Mouse (Mus musculus) hindbrain, embryonic 11.5 days (tissue): ENCODE measurements around the gene R3hdm2. TPM values are rescaled to one million over a fixed set of nuclear protein-coding genes. Genes with fewer than 3 reads are reported as not detected.

ENCODE experiments used
- ATAC-seq: fragments of 200-750 bp; cut with Nextera tagmentation; 2 replicates; pipeline ENCODE4 v1.8.0; 2017; ENCODE audit warnings: mild to moderate bottlenecking, moderate TSS enrichment, moderate library complexity; ENCODE audit not compliant: low FRiP score
- DNase-seq: peaks from one replicate; pipeline ENCODE4 v3.0.0-alpha.2; 2015; ENCODE audit warnings: low spot score
- H3K27ac ChIP-seq: fragments of 300-500 bp; sonication (generic); 2 replicates; pipeline ENCODE4 v1.5.1; 2014; ENCODE audit warnings: mild to moderate bottlenecking, low read depth, low read length
- H3K27me3 ChIP-seq: fragments of 300-500 bp; sonication (generic); 2 replicates; pipeline ENCODE4 v1.6.1; 2014; ENCODE audit warnings: mild to moderate bottlenecking, low read length, moderate library complexity, mixed read lengths; ENCODE audit not compliant: control insufficient read depth, insufficient read depth
- H3K36me3 ChIP-seq: fragments of 300-500 bp; sonication (generic); 2 replicates; pipeline ENCODE4 v1.6.1; 2014; ENCODE audit warnings: mild to moderate bottlenecking, low read length, moderate library complexity, mixed read lengths; ENCODE audit not compliant: control insufficient read depth, insufficient read depth
- H3K4me1 ChIP-seq: fragments of 300-500 bp; sonication (generic); replicated peaks from 2 replicates; pipeline ENCODE4 v1.6.1; 2014; ENCODE audit warnings: low read length, mixed read lengths; ENCODE audit not compliant: control insufficient read depth, insufficient read depth
- H3K4me2 ChIP-seq: fragments of 300-500 bp; sonication (generic); replicated peaks from 2 replicates; pipeline ENCODE4 v1.6.1; 2014; ENCODE audit warnings: mild to moderate bottlenecking, low read depth, low read length
- H3K4me3 ChIP-seq: fragments of 300-500 bp; sonication (generic); 2 replicates; pipeline ENCODE4 v1.5.1; 2014; ENCODE audit warnings: low read depth, low read length
- H3K9ac ChIP-seq: fragments of 300-500 bp; sonication (generic); 2 replicates; pipeline ENCODE4 v1.6.1; 2014; ENCODE audit warnings: low read depth, low read length
- H3K9me3 ChIP-seq: fragments of 300-500 bp; sonication (generic); 2 replicates; pipeline ENCODE4 v1.6.1; 2016; ENCODE audit warnings: low read length; ENCODE audit not compliant: control insufficient read depth
- WGBS: fragments of 180-500 bp; shearing (Covaris S2); extraction: QIAGEN DNeasy Blood & Tissue Kit; methylation state at CpG from one replicate; pipeline ENCODE4 v1.1.7; 2014; 5-methylcytosine and 5-hydroxymethylcytosine counted together
- polyA plus RNA-seq: library from polyadenylated mRNA; unstranded; fragments of >200 nt; fragmentation: Nextera tagmentation; extraction: Ambion mirVana; gene quantifications from 2 replicates; pipeline ENCODE4 v1.2.1, GENCODE M21; 2014

Gene R3hdm2
- polyA plus RNA-seq, 1 experiment from 2014 or later: 33.0 TPM

- ATAC-seq (peak; percentile 13; the same call in 1 of the 2 replicates), DNase-seq (peak; percentile 42)
- Histone ChIP-seq H3K9ac (peak overlapping the region; percentile 15; the same call in 1 of the 2 replicates), H3K27ac (no peak overlapping the region), H3K27me3 (peaks cover 15% of the 10 kb centered on the region), H3K4me2 (peak overlapping the region; percentile 63), H3K4me1 (peaks cover 16% of the 10 kb centered on the region), H3K9me3 (no peaks in the 10 kb centered on the region), H3K36me3 (no peaks in the 10 kb centered on the region), H3K4me3 (peak overlapping the region; percentile 33)
- WGBS: under 1% methylated on average over 25 of the region's 27 CpGs
Measured at GRCm38 (mm10) chr10:127340577-127341359, 39.4 kb upstream of the R3hdm2 start.

DNA sequence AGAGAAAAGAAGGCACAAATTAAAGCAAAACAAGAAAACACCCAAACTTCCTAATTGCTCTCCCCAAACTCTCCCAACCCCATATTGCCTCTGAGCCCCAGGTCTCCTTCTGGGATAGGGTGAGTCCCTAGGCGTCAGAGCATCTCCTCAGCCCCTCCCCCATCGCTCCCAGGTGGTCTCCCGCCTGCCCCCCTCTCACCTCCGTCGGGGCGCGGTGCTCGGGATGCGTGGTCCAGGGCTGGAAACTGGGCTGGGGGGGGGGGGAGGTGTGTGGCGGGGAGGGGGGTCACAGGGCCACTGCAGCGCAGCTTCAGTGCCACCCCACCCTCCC, 38.8 kb upstream of the R3hdm2 start:
- no peaks in the 10 kb centered on the region for H3K9me3 ChIP-seq
- no peaks in the 10 kb centered on the region for H3K36me3 ChIP-seq
- H3K9ac ChIP-seq: peak overlapping the region; percentile 7; the same call in 1 of the 2 replicates
- H3K4me1 ChIP-seq: peaks cover 16% of the 10 kb centered on the region
- H3K27me3 ChIP-seq: peaks cover 15% of the 10 kb centered on the region
- DNase-seq (peak; percentile 50), ATAC-seq (no peak)
- H3K4me2 ChIP-seq: peak overlapping the region; percentile 63
- 0 out of 2 replicates have a peak overlapping the region, but pooled peaks have one; percentile 4 for H3K27ac ChIP-seq
- WGBS: 0% methylated on average over 1 of the region's 11 CpGs
- peak overlapping the region; percentile 33 for H3K4me3 ChIP-seq

DNA sequence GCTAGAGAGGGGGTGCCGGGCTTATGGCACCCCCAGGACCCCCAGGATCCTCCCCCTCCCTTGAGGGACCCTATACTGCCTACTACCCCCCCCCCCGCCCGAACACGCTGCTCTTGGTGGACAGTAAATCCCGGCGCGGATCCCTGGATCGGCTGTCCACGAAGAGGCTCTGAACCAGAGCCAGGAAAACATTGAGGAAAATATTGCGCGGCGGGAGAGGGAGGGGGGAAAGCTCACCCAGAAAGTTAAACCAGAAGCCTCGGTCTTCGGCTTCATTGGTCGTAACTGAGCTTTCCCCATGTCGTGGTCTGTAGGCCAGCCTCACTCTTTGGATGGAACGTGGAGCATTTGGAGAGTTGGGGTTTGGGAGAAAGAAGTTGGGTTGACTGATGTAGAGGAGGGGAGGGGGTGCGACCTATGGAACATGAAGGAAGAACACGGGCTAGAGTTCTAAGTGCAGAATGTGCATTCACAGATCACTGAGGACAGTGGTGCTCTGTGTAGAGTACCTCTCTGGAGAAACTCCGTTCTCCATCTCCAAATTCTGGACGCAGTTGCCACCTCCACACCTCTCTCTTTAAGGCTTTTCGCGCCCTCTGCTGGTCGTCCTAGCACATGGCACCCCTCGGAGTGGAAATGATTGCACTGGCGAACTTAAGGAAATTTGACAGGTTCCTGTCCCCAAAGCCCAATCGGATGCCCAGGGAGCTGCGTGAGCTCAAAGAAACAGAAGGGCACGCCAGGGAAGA, 38.1 kb upstream of the R3hdm2 start, which contains the start of gene Gli1:
Gene Gli1, minus strand, starts transcription at position 84 of the 749 bp plus-strand sequence.
- DNase-seq: peak; percentile 94
- Histone ChIP-seq H3K4me2 (peak within 1 kb of the TSS; percentile 63), H3K27ac (0 out of 2 replicates have a peak within 1 kb of the TSS, but pooled peaks have one; percentile 4), H3K36me3 (no peaks in the 10 kb centered on the region), H3K9me3 (no peaks in the 10 kb centered on the region), H3K27me3 (peaks cover 15% of the 10 kb centered on the region), H3K4me1 (peaks cover 16% of the 10 kb centered on the region), H3K9ac (peak within 1 kb of the TSS; percentile 15; the same call in 1 of the 2 replicates), H3K4me3 (peak within 1 kb of the TSS; percentile 33)
- no peak; the same call in 1 of the 2 replicates for ATAC-seq
- WGBS: under 1% methylated on average over 29 of the region's 29 CpGs

- Histone ChIP-seq H3K27ac (no peak overlapping the region), H3K9ac (no peak overlapping the region), H3K4me1 (peaks cover 16% of the 10 kb centered on the region), H3K4me3 (no peak overlapping the region), H3K9me3 (no peaks in the 10 kb centered on the region), H3K36me3 (no peaks in the 10 kb centered on the region), H3K4me2 (no peak overlapping the region), H3K27me3 (peaks cover 15% of the 10 kb centered on the region)
- WGBS: 72% methylated on average over 3 of the region's 3 CpGs
- DNase-seq (no peak), ATAC-seq (no peak)
Measured at GRCm38 (mm10) chr10:127343029-127343428, 37.1 kb upstream of the R3hdm2 start.

DNA sequence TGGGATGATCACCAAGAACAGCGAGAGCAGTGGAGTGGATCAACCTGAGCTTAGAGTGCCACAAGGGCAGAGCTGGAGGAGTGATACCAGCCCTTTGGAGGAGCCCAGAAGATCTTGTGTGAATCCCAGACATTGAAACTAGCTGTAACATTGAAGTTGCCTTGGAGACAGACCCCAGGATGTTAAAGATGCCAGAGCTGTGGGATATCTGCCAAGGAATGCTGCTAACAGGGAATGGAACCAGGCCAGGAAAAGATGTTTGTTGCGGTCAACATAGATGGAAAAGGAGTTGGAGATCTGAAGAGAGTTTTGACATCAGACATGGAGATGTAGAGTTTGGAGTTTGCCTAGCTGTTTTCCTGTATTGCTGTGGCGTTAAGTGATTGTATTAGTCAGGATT, 34.0 kb upstream of the R3hdm2 start:
- peaks cover 2% of the 10 kb centered on the region; the same call in 1 of the 2 replicates for H3K4me1 ChIP-seq
- no peaks in the 10 kb centered on the region for H3K9me3 ChIP-seq
- H3K27ac ChIP-seq: no peak overlapping the region
- H3K4me3 ChIP-seq: no peak overlapping the region
- peaks cover 4% of the 10 kb centered on the region for H3K27me3 ChIP-seq
- 90% methylated on average over 3 of the region's 3 CpGs for WGBS
- H3K4me2 ChIP-seq: no peak overlapping the region
- no peak for ATAC-seq
- no peak overlapping the region for H3K9ac ChIP-seq
- no peak for DNase-seq
- H3K36me3 ChIP-seq: no peaks in the 10 kb centered on the region

DNA sequence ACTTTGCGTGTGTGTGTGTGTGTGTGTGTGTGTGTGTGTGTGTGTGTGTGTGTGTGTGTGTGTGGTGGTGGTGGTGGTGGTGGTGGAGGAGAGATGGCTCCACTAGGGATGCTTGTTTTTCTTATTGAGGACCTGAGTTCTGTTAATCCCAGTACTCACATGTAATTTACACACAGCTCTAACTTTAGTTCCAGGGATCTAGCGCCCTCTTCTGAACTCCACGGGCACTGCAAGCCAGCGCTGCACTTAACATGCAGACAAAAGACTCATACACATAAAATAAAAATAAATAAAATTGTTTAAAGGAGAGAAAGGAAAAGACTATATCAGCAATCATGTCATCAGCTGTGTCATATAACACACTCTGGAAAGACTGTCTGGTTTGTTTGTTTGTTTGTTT, 31.2 kb upstream of the R3hdm2 start:
- DNase-seq: no peak
- no peak overlapping the region for H3K27ac ChIP-seq
- no peak for ATAC-seq
- H3K9ac ChIP-seq: no peak overlapping the region
- no peak overlapping the region for H3K4me3 ChIP-seq
- 73% methylated on average over 4 of the region's 4 CpGs for WGBS
- no peaks in the 10 kb centered on the region for H3K4me1 ChIP-seq
- no peaks in the 10 kb centered on the region for H3K9me3 ChIP-seq
- no peaks in the 10 kb centered on the region for H3K27me3 ChIP-seq
- H3K4me2 ChIP-seq: no peak overlapping the region
- H3K36me3 ChIP-seq: no peaks in the 10 kb centered on the region

- Histone ChIP-seq H3K4me1 (no peaks in the 10 kb centered on the region), H3K9ac (no peak overlapping the region), H3K27ac (no peak overlapping the region), H3K36me3 (no peaks in the 10 kb centered on the region), H3K27me3 (no peaks in the 10 kb centered on the region), H3K4me3 (no peak overlapping the region), H3K9me3 (no peaks in the 10 kb centered on the region), H3K4me2 (no peak overlapping the region)
- no peak for DNase-seq
- no peak for ATAC-seq
- WGBS: 78% methylated on average over 8 of the region's 8 CpGs
Measured at GRCm38 (mm10) chr10:127349810-127350209, 30.3 kb upstream of the R3hdm2 start.

GRCm38 (mm10) chr10:127350594-127351284, 29.4 kb upstream of the R3hdm2 start:
- peak overlapping the region; percentile 29; the same call in 1 of the 2 replicates for H3K9ac ChIP-seq
- H3K4me2 ChIP-seq: peak overlapping the region; percentile 24
- no peak overlapping the region for H3K27ac ChIP-seq
- H3K4me3 ChIP-seq: no peak overlapping the region
- ATAC-seq (peak; percentile 63; the same call in 1 of the 2 replicates), DNase-seq (peak; percentile 79)
- H3K36me3 ChIP-seq: no peaks in the 10 kb centered on the region
- H3K27me3 ChIP-seq: no peaks in the 10 kb centered on the region
- 13% methylated on average over 24 of the region's 24 CpGs for WGBS
- no peaks in the 10 kb centered on the region for H3K9me3 ChIP-seq
- no peaks in the 10 kb centered on the region for H3K4me1 ChIP-seq
